Mouse (Mus musculus) left cerebral cortex, postnatal 4 days (tissue): ENCODE results near the gene Dpf2. TPM values are rescaled to one million over a fixed set of nuclear protein-coding genes. Genes with fewer than 3 reads are reported as not detected.

ENCODE experiments used
- total RNA-seq, 2 experiments: library from RNA; stranded (reverse); gene quantifications; 2 replicates each; pipeline ENCODE4 v1.2.3; 2021

The Dpf2 gene
- total RNA-seq, 2 experiments from 2014 or later: 76.1 to 84.1 TPM

Other genes starting within 250 kb of the Dpf2 start
- 10 to 100 TPM; 31.1 to 33.3 TPM for gene Sipa1, start 249.3 kb downstream of the Dpf2 start, total RNA-seq
- 10 to 100 TPM; 14.3 to 14.6 TPM for gene Map3k11, start 224.3 kb downstream of the Dpf2 start, total RNA-seq
- 10 to 100 TPM; 87.7 to 91.7 TPM for gene Pcnx3, start 224.1 kb downstream of the Dpf2 start, total RNA-seq
- gene Kcnk7, start 208.6 kb downstream of the Dpf2 start, total RNA-seq: not detected
- 10 to 100 TPM; 41.9 to 48.6 TPM for gene Ehbp1l1, start 186.7 kb downstream of the Dpf2 start, total RNA-seq
- 10 to 100 TPM; 72.4 to 72.5 TPM for gene Fam89b, start 183.4 kb downstream of the Dpf2 start, total RNA-seq
- gene Ltbp3, start 172.1 kb downstream of the Dpf2 start, total RNA-seq: 10 to 100 TPM; 23.8 to 23.9 TPM
- 10 to 100 TPM; 81.7 to 81.8 TPM for gene Scyl1, start 141.6 kb downstream of the Dpf2 start, total RNA-seq
- gene Frmd8, start 37.7 kb downstream of the Dpf2 start, total RNA-seq: 10 to 100 TPM; 12.1 to 13.4 TPM
- gene Slc25a45, start 35.2 kb downstream of the Dpf2 start, total RNA-seq: 1 to 10 TPM; 1.4 to 2.0 TPM
- 10 to 100 TPM; 10.2 to 11.7 TPM for gene Tigd3, start 18.9 kb downstream of the Dpf2 start, total RNA-seq
- 10 to 100 TPM; 11.2 to 14.2 TPM for gene Cdc42ep2, start 11.8 kb upstream of the Dpf2 start, total RNA-seq
- 10 to 100 TPM; 14.3 to 16.4 TPM for gene Pola2, start 51.2 kb upstream of the Dpf2 start, total RNA-seq
- gene Slc22a20, start 73.1 kb upstream of the Dpf2 start, total RNA-seq: not detected
- 10 to 100 TPM; 12.1 to 14.2 TPM for gene Capn1, start 102.9 kb upstream of the Dpf2 start, total RNA-seq
- 10 to 100 TPM; 38.6 to 39.4 TPM for gene Syvn1, start 133.6 kb upstream of the Dpf2 start, total RNA-seq
- 10 to 100 TPM; 41.2 to 41.4 TPM for gene Mrpl49, start 144.8 kb upstream of the Dpf2 start, total RNA-seq
- 100 to 1,000 TPM; 874 to 875 TPM for gene Fau, start 144.8 kb upstream of the Dpf2 start, total RNA-seq
- 10 to 100 TPM; 25.1 to 27.5 TPM for gene Znhit2, start 148.2 kb upstream of the Dpf2 start, total RNA-seq
- gene Tm7sf2, start 155.4 kb upstream of the Dpf2 start, total RNA-seq: 10 to 100 TPM; 69.0 to 71.2 TPM
- gene Vps51, start 164.2 kb upstream of the Dpf2 start, total RNA-seq: 10 to 100 TPM; 96.6 to 96.8 TPM
- gene Tmem262, start 167.0 kb upstream of the Dpf2 start, total RNA-seq: not detected
- 1 to 10 TPM; 1.1 TPM for gene Gm28374, start 169.2 kb upstream of the Dpf2 start, total RNA-seq
- gene Zfpl1, start 171.9 kb upstream of the Dpf2 start, total RNA-seq: 10 to 100 TPM; 50.9 to 51.5 TPM
- 1 to 10 TPM; 1.5 to 3.0 TPM for gene Cdca5, start 172.0 kb upstream of the Dpf2 start, total RNA-seq
- not detected for gene AC131692.1, start 181.4 kb upstream of the Dpf2 start, total RNA-seq
- gene Naaladl1, start 192.8 kb upstream of the Dpf2 start, total RNA-seq: under 1 TPM; 0.14 to 0.32 TPM
- 10 to 100 TPM; 25.4 to 25.9 TPM for gene Sac3d1, start 205.6 kb upstream of the Dpf2 start, total RNA-seq
- 10 to 100 TPM; 36.0 to 41.2 TPM for gene Snx15, start 215.3 kb upstream of the Dpf2 start, total RNA-seq
- not detected for gene Batf2, start 228.0 kb upstream of the Dpf2 start, total RNA-seq
- gene Arl2, start 228.5 kb upstream of the Dpf2 start, total RNA-seq: 10 to 100 TPM; 54.3 to 62.5 TPM